Mouse (Mus musculus): Measurements from ENCODE around the gene Dusp6.

Gene Dusp6

GRCm38 (mm10) chr10:99246797-99247508, 16.1 kb upstream of the Dusp6 start:
- DNase-seq (ENCODE audit: low spot score), result no peak

DNA sequence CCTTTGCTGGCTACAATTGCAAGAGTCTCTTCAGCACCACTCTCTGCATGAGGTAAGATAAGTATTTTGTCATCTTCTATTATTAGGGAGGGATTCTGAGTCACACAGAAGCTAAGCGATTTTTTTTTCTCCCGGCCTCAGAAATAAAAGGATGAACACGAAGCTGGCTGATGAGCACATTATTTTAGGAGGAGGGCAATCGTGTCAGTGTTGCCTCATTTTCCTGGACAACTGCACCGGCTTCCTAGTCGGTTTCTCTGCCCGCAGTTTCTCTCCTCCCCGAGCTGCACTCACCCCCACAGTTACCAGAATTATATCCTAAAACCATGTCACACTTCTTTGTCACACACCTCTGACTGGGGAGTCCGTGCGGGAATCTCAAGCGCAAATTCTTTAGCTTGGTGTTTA, 12.2 kb upstream of the Dusp6 start:
- no peak for DNase-seq (ENCODE audit: low spot score)

GRCm38 (mm10) chr10:99253412-99253811, 9.6 kb upstream of the Dusp6 start:
- no peak for DNase-seq (ENCODE audit: low spot score)

DNA sequence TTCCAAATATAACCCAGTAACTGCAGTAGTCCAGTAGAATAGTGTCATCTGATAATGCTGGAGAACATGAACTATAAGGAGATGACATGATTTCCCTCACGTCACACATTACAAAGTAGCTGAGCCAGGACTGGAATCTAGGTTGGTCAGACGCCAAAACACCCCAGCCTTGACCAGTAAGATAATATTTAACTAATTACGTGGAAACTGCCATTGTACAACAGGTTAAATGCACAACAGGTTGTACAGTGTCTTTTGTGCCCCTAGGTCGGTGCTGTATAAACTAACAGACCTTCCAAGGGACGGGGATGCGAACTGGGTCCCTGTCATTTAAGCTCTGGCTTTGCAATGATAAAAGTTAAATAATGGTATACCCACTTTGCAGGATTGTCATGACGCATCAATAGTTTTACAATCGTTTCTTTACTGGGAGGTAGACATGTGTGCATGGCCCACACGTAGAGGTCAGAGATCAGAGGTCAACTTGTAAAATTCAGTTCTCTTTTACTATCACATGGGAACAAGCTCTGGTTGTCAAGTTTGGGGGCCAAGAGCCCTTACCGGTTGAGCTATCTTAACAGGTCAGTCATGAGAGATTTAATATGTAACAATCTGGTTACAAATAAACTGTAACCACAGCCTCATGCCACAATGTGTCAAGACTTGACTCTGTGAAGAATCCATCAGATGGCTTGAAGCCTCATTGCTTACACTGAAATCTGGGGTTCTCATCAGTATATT, 7.0 kb upstream of the Dusp6 start:
- DNase-seq (ENCODE audit: low spot score), result no peak

DNA sequence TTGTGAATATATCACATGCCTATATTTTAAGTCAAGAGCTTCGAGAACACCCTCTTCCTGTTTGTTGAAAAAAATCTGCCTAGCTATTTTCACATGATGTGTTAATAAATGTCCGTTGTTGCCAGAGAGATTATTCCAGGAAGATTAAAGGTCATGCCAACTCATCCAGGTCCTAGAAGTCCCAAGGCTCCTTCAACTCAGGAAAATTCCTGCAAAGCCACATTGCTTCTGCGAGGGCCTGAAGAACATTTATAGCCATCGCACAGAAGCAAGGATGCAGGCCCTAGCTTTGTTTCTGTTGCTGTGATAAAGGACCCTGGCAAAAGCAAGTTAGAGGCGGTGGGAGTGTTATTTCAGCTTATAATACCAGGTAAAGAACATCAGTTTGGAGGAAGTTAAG, 5.5 kb upstream of the Dusp6 start:
- no peak for DNase-seq (ENCODE audit: low spot score)

DNA sequence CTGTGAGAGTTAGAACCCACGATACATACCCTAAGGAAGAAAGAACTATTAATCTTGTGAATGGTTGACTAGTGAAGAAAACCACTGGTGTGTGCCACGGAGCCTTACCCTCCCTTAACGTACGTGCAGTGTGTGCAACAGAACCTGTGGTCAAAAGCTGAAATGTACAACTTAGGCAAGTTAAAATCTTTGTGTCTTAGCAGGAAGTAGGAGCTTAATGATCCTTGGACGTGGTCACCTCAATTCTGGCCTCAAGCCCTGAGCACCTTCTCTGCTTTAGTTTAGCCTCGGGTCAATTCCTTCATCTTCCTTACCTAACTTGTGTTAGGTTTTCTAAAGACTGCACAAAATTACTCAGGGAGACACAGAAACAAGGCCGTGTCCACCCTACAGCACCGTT, 3.2 kb upstream of the Dusp6 start:
- DNase-seq (ENCODE audit: low spot score), result no peak

DNA sequence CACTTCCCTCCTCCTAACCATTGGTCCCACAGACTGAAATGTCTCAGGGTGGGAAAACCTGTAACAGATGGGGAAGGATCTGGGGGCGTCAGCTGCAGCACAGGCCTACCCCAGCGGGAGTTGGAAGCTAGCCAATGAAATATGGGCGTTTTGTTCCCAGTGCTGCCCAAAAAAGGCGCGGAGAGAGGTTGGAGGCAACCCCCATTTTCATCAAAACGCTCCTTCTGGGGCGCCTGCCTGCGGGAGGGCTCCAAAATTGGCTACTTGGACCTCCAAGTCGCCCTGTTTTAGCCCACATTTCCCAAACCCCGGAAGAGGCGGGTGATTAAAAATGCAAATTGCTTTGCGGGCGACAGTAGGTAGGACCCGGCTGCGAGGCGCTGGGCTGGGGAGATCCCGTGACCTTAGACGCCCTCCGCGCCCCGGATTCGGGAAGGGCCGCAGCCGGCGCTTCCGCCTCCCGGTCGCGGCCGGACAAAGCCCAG, 1.8 kb upstream of the Dusp6 start:
- no peak for DNase-seq (ENCODE audit: low spot score)

DNA sequence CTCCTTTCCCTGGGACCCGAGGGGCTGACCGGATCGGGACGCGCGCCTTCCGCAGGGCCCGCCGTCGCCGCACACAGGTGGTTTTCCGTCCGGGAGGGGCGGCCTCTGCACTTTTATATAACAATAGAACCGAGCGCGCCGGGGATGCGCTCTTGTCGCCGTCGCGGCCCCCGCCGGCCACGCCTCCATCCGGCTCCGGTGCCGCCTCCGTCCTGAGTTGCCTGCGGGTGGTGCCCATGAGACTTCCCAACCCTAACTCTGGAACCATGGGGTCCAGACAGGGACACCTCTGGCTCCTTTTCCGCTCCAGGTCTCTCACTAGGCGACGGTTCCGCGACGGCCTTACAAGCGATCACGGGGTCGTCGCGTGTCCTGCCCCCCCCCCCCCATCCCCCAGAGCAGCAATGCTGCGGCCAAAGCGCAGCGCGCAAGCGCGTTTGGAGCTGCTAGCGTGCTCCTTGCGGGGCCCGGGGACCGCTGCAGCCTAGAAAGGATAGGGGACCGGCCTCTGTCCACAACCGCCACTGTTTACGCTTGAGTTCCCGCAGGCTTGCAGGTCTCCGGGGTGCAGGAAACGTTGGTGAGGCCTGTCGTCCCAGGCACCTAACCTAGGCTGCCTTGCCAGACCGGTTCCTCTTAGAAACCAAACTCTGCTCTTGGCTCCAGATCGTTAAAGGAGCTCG, 1.3 kb upstream of the Dusp6 start:
- no peak for DNase-seq (ENCODE audit: low spot score)

GRCm38 (mm10) chr10:99262319-99262866, 638 bp upstream of the Dusp6 start:
- DNase-seq (ENCODE audit: low spot score), result no peak

- no peak for DNase-seq (ENCODE audit: low spot score)
Measured at GRCm38 (mm10) chr10:99263419-99264221, 589 bp downstream of the Dusp6 start.

DNA sequence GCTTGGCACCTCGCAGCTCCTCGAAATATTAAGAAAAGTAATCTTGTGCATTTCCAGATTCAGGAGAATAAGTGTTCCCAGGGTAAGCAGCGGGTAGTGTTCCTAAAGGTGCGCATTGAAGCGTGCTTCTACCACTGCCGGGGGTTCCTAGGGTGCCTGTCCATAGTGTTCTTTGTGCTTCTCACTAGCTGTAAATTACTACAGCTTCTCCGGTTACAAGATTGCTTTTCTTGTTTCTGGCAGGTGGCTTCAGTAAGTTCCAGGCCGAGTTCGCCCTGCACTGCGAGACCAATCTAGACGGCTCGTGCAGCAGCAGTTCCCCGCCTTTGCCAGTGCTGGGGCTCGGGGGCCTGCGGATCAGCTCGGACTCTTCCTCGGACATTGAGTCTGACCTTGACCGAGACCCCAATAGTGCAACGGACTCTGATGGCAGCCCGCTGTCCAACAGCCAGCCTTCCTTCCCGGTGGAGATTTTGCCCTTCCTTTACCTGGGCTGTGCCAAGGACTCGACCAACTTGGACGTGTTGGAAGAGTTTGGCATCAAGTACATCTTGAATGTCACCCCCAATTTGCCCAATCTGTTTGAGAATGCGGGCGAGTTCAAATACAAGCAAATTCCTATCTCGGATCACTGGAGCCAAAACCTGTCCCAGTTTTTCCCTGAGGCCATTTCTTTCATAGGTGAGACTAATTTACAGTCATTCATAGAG, 1.4 kb downstream of the Dusp6 start:
- DNase-seq (ENCODE audit: low spot score), result no peak

DNA sequence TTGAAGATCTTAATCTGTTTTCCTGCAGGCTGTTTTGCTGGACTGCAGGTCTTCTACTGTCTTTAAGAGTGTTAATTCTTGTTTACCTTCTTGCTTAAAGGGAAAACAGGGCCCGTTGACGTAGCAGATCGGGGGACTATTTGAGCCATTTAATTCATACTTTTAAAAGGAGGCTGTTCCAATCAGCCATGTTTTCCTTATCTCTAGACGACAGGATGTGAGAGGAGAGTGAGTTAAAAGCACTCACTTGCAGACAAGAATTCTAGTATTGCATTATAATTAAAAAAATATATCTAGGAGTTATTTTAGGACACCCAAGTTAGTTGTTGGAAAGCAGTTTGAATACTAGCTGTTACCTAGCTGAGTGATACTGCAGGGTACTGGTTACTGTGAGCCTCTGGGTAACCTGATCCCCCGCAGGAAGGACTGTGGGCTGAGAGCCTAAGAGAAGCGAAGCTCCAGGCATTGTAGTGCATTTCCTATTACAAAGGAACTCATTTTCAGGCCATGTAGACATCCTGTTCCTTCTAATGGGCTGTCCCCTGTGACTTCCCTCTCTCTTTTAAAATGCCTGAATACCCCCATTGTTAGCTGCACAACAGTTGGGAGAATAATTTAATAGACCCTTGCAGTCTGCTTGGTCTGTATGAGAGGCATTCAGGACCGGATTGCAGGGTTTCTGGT, 2.1 kb downstream of the Dusp6 start:
- DNase-seq (ENCODE audit: low spot score), result no peak

DNA sequence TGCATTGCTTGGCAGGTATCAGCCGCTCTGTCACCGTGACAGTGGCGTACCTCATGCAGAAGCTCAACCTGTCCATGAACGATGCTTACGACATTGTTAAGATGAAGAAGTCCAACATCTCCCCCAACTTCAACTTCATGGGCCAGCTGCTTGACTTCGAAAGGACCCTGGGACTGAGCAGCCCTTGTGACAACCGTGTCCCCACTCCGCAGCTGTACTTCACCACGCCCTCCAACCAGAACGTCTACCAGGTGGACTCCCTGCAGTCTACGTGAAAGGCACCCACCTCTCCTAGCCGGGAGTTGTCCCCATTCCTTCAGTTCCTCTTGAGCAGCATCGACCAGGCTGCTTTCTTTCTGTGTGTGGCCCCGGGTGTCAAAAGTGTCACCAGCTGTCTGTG, 3.0 kb downstream of the Dusp6 start:
- DNase-seq (ENCODE audit: low spot score), result no peak

DNA sequence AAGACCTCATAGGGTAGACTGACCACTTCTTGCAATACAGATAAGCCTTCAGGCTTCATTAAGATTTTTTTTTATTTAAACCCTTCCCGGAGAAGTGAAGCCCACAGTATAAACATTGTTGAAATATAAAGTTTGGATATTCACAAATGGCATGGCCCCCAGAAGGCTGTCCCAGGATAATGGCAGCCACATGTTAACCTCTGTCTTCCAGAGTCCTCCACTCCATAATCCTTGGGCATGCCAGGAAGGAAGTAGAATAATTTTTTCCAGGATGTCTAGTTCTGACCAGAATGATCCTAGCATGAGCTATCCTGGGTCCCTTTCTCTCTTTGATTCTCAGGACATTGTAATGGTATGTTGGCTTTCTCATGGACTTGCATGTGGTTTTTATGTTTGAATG, 4.6 kb downstream of the Dusp6 start:
- DNase-seq (ENCODE audit: low spot score), result no peak

DNA sequence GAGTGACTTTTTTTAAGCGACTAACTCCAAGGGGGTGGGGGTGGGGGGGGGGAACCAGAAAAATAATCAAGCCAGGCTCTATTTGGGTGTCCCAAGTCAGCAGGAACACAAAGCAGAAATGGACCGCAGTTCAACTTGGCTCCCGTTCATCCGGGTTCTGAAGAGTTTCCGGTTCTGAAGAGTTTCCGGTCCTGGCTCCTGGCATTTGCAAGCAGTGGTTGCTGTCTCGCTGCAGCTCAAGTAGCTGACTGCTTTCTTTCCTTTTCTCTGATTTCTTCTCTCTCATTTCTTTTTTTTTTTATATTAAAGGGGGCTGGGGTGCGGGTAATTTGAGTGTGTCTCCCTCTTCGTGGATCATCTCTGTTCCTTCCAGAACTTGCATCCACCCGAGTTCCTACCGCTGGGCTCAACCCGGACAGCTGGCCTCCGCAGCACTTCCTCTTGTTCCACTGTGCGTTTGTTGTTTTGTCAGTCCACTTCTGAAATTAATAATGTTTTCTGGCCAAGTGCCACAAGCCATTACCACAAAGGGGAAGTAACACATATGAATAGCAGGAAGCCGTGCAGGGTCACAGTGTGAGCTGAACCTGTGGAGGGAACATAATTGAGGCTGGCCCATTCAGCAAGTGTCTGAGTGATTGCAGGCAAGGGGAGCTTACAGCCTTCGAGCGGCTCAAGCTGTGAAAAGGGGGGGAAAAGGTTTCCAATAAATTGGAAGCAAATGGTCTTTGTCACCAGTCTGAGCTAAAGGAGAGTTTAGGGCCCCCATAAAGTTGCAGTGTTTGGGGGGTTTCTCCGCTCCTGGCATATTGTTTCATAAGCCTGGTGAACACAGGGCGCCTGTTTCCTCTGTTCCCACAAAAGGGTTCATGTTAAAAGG, 5.6 kb downstream of the Dusp6 start:
- DNase-seq (ENCODE audit: low spot score), result no peak

DNA sequence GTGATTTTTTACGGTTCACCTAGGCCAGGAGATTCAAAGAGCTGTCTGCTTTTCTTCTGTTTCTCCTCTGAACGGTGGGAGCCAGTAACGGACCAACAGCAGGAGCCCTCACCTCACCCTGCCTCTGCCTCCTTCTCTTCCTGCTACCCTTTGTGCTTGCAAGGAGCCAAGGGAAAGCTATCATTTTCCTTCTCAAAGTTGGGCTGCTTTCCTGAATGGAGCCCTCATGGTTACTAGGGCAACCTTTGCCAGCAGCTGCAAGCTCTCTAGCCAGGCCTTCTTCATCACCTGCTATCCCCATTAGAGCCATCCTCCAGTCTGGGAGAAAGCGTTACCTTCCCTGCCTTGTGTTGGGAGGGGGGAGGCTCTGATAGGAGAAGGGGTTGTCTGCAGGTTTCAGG, 6.3 kb downstream of the Dusp6 start:
- no peak for DNase-seq (ENCODE audit: low spot score)

GRCm38 (mm10) chr10:99269704-99270103, 6.7 kb downstream of the Dusp6 start:
- DNase-seq (ENCODE audit: low spot score), result no peak

DNA sequence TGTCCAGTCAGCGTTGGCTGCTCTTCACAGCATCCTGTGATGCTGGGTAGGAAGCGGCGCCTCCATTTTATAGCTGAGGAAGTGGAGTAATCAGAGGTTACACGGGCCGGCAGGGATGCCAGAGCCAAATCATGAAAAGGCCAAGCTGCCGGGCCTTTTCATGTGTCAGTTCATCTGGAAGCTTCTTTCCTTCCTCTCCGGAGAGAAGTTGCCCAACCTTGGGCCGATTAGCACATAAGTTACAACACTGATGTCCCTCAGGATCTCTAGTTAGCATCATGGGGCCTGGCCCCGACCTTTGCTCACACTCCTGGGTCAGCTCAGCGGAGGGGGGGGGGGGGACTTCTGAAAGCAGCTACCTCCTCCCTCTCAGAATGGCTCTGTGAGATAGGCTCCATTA, 7.4 kb downstream of the Dusp6 start:
- no peak for DNase-seq (ENCODE audit: low spot score)

- DNase-seq (ENCODE audit: low spot score), result no peak
Measured at GRCm38 (mm10) chr10:99271016-99271415, 8.0 kb downstream of the Dusp6 start.

DNA sequence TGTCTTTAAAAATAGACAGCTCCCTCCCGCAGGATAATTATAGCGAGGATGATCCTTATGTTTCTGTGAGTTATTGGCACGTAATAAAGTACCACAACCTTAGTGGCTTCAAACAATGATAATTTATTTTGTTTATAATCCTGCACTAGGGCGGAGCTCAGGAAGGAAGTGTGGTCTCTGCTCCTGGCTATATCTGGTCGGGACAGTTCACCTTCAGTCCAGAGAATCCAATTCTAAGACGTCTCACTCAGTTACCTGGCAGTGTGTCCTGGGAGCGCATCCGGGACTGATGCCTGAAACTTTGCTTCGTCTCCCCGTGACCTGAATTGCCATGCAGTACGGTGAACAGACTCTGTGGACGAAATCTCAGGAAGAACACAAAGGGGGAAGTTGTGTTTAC, 10.0 kb downstream of the Dusp6 start:
- DNase-seq (ENCODE audit: low spot score), result no peak
